Mouse (Mus musculus) thymus, postnatal 10 days (tissue): ENCODE measurements at regions not wholly inside any gene's neighbourhood (a gene's known extent, or its start where the extent isn't known, plus 50 kb on each side); places are given as distances from the start of the nearest gene placed in this dataset.

Experiments
- DNase-seq, 2 experiments: peaks; one replicate each; pipeline ENCODE4 v3.0.0; 2021; ENCODE audit warnings: low spot score in 2 of 2

GRCm38 (mm10) chr16:8351424-8351823 is 73.5 kb downstream of the Tmem114 start:
- no peak for DNase-seq

GRCm38 (mm10) chr16:8349148-8349547 is 75.8 kb downstream of the Tmem114 start:
- no peak for DNase-seq

- no peak for DNase-seq
These were observed 76.3 kb downstream of the Tmem114 start for GRCm38 (mm10) chr16:8348645-8349044.

GRCm38 (mm10) chr16:8345216-8345615 is 79.7 kb downstream of the Tmem114 start:
- no peak for DNase-seq

GRCm38 (mm10) chr16:8333081-8333710 is 91.7 kb downstream of the Tmem114 start:
- DNase-seq, result no peak

GRCm38 (mm10) chr16:8311996-8312395 is 112.9 kb downstream of the Tmem114 start:
- no peak for DNase-seq

- DNase-seq, result peak; percentile 52 to 60
These were observed 118.5 kb downstream of the Tmem114 start for GRCm38 (mm10) chr16:8306389-8306788.
